Mouse (Mus musculus) splenic B cell, adult 2 months (primary cell): ENCODE data around the gene Gm10945.

ENCODE experiments used
- DNase-seq: peaks from one replicate; pipeline ENCODE4 v3.0.0-alpha.2; 2011; ENCODE audit warnings: low read depth, low spot score
- H3K27me3 ChIP-seq: 2 replicates; pipeline ENCODE4 v1.6.1; 2012; ENCODE audit warnings: mild to moderate bottlenecking, low read length, moderate library complexity, mixed read lengths; ENCODE audit not compliant: control insufficient read depth, poor library complexity, insufficient read depth, severe bottlenecking
- H3K36me3 ChIP-seq: 2 replicates; pipeline ENCODE4 v1.6.1; 2012; ENCODE audit warnings: mild to moderate bottlenecking, low read length, moderate library complexity, mixed read lengths; ENCODE audit not compliant: control insufficient read depth, poor library complexity, insufficient read depth, severe bottlenecking

The Gm10945 gene

GRCm38 (mm10) chr10:6761287-6761811 is at the start of gene Gm10945:
Gene Gm10945 (minus strand): TSS chr10:6761761.
- H3K36me3 ChIP-seq = no peaks in the 10 kb centered on the region
- no peaks in the 10 kb centered on the region for H3K27me3 ChIP-seq
- no peak for DNase-seq

GRCm38 (mm10) chr10:6790226-6790625 is 28.7 kb upstream of the Gm10945 start:
- no peak for DNase-seq
- no peaks in the 10 kb centered on the region for H3K36me3 ChIP-seq
- H3K27me3 ChIP-seq = no peaks in the 10 kb centered on the region

GRCm38 (mm10) chr10:6788517-6789237 is 27.1 kb upstream of the Gm10945 start:
- no peak for DNase-seq
- Histone ChIP-seq H3K36me3 (no peaks in the 10 kb centered on the region), H3K27me3 (no peaks in the 10 kb centered on the region)

- Histone ChIP-seq H3K27me3 (no peaks in the 10 kb centered on the region), H3K36me3 (no peaks in the 10 kb centered on the region)
- no peak for DNase-seq
Measured at GRCm38 (mm10) chr10:6758206-6758605, 3.4 kb downstream of the Gm10945 start, which contains the start of gene Oprm1. Gene Oprm1 (plus strand): TSS chr10:6758506.

GRCm38 (mm10) chr10:6753375-6753774 is 8.2 kb downstream of the Gm10945 start:
- no peaks in the 10 kb centered on the region for H3K36me3 ChIP-seq
- no peak for DNase-seq
- no peaks in the 10 kb centered on the region for H3K27me3 ChIP-seq

- Histone ChIP-seq H3K36me3 (no peaks in the 10 kb centered on the region), H3K27me3 (no peaks in the 10 kb centered on the region; the same call in 1 of the 2 replicates)
- DNase-seq = no peak
Measured at GRCm38 (mm10) chr10:6728469-6728868, 33.1 kb downstream of the Gm10945 start.

- Histone ChIP-seq H3K27me3 (no peaks in the 10 kb centered on the region; the same call in 1 of the 2 replicates), H3K36me3 (no peaks in the 10 kb centered on the region)
- no peak for DNase-seq
Measured at GRCm38 (mm10) chr10:6723765-6724164, 37.8 kb downstream of the Gm10945 start.

- no peak for DNase-seq
Measured at GRCm38 (mm10) chr10:6717181-6717948, 44.2 kb downstream of the Gm10945 start.

GRCm38 (mm10) chr10:6705226-6705885 is 56.2 kb downstream of the Gm10945 start:
- H3K36me3 ChIP-seq = no peaks in the 10 kb centered on the region

More at GRCm38 (mm10) chr10:6717181-6717948, 44.2 kb downstream of the Gm10945 start:
- Histone ChIP-seq H3K27me3 (no peaks in the 10 kb centered on the region), H3K36me3 (no peaks in the 10 kb centered on the region)

GRCm38 (mm10) chr10:6694218-6694850 is 67.2 kb downstream of the Gm10945 start:
- no peak for DNase-seq
- H3K36me3 ChIP-seq = no peaks in the 10 kb centered on the region
- no peaks in the 10 kb centered on the region; the same call in 1 of the 2 replicates for H3K27me3 ChIP-seq

More at GRCm38 (mm10) chr10:6705226-6705885, 56.2 kb downstream of the Gm10945 start:
- H3K27me3 ChIP-seq = no peaks in the 10 kb centered on the region
- DNase-seq = no peak
